Mouse (Mus musculus) kidney, adult 2 months (tissue): ENCODE data around the gene Hoxc4. TPM values are rescaled to one million over a fixed set of nuclear protein-coding genes. Genes with fewer than 3 reads are reported as not detected.
A peak's percentile ranks its signal among the peaks of the same experiment; 100 is the strongest.

Source experiments
- DNase-seq: peaks from one replicate; pipeline ENCODE4 v3.0.0; 2021
- H3K27ac ChIP-seq: fragments of 200-500 bp; 2 replicates; pipeline ENCODE4 v1.5.1; 2012; ENCODE audit warnings: low read depth, low read length, control low read depth, inconsistent platforms; ENCODE audit not compliant: insufficient read depth
- H3K27me3 ChIP-seq: fragments of 200-500 bp; replicated peaks from 2 replicates; pipeline ENCODE4 v1.6.1; 2012; ENCODE audit warnings: mild to moderate bottlenecking, moderate library complexity, low read length, inconsistent platforms; ENCODE audit not compliant: control insufficient read depth, insufficient read depth
- H3K36me3 ChIP-seq: fragments of 200-500 bp; 2 replicates; pipeline ENCODE4 v1.6.1; 2012; ENCODE audit warnings: mild to moderate bottlenecking, moderate library complexity, low read length, inconsistent platforms; ENCODE audit not compliant: control insufficient read depth, insufficient read depth
- H3K4me1 ChIP-seq: fragments of 200-500 bp; 2 replicates; pipeline ENCODE4 v1.6.1; 2011; ENCODE audit warnings: low read length; ENCODE audit not compliant: control insufficient read depth, insufficient read depth
- H3K4me3 ChIP-seq: fragments of 200-500 bp; 2 replicates; pipeline ENCODE4 v1.5.1; 2011; ENCODE audit warnings: mild to moderate bottlenecking, low read depth, low read length, control low read depth; ENCODE audit not compliant: insufficient read depth
- CTCF ChIP-seq: fragments of 200-500 bp; conservative IDR thresholded peaks from 2 replicates; pipeline ENCODE4 v1.5.1; 2011; ENCODE audit warnings: low read depth, mild to moderate bottlenecking, control low read depth, low read length, moderate library complexity, mixed read lengths; ENCODE audit not compliant: insufficient read depth, insufficient read length
- POLR2A ChIP-seq: fragments of 200-500 bp; IDR thresholded peaks from one replicate; pipeline ENCODE4 v1.6.1; 2011; ENCODE audit warnings: low read depth, low read length, control low read depth
- WGBS: fragments of 180-500 bp; shearing (Covaris S2); methylation state at CpG from one replicate; pipeline ENCODE4 v1.1.7; 2018; 5-methylcytosine and 5-hydroxymethylcytosine counted together
- polyA plus RNA-seq: library from polyadenylated mRNA; depleted of rRNA; stranded (reverse); fragments of >200 nt; gene quantifications from 2 replicates; pipeline ENCODE4 v1.2.3, GENCODE M21; 2012

Hoxc4 gene
- polyA plus RNA-seq, 1 experiment = 2.5 TPM

DNA sequence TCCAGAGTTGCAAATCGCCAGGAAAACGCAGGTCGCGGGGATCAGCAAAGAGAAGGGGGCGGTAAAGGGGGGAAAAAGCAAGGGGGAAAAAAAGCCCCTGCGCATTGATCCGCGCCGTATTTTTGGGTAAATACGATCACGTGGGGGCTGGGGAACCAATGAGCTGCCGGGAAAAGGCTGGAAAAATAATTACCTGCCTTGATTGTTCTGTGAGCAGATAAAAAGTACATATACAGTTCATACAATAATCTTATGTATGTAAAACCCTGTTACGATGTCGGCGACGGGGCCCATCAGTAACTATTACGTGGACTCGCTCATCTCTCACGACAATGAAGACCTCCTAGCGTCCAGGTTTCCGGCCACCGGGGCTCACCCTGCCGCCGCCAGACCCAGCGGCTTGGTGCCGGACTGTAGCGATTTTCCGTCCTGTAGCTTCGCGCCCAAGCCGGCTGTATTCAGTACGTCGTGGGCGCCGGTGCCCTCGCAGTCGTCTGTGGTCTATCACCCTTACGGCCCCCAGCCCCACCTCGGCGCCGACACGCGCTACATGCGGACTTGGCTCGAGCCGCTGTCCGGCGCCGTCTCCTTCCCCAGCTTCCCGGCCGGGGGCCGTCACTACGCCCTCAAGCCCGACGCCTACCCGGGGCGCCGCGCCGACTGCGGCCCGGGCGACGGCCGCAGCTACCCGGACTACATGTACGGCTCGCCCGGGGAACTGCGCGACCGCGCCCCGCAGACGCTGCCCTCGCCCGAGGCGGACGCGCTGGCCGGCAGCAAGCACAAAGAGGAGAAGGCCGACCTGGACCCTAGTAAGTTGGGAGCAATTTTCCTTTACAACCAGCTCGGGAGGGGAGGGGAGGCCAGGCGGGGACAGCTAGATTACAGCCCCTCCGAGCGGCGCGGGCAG lies 37.1 kb upstream of the Hoxc4 start:
- TF ChIP-seq CTCF (no peak), POLR2A (no peak)
- Histone ChIP-seq H3K4me3 (peak overlapping the region; percentile 84), H3K27ac (peak overlapping the region; percentile 66), H3K27me3 (no peaks in the 10 kb centered on the region), H3K4me1 (peaks cover 11% of the 10 kb centered on the region), H3K36me3 (no peaks in the 10 kb centered on the region)
- peak; percentile 72 for DNase-seq
- WGBS = 2% methylated on average over 88 of the region's 88 CpGs

DNA sequence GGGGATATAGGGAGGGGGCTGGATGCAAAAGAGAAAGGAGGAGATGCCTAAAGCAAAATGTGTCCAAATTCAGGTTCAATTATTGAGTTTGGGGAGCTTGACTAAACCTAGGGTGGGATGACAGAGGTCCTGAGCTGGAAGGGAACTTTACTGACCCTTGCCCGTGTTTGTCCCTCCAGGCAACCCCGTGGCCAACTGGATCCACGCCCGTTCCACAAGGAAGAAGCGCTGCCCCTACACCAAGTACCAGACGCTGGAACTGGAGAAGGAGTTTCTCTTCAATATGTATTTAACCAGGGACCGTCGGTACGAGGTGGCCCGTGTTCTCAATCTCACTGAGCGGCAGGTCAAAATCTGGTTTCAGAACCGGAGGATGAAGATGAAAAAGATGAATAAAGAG lies 35.0 kb upstream of the Hoxc4 start:
- Histone ChIP-seq H3K4me1 (peaks cover 4% of the 10 kb centered on the region; the same call in 1 of the 2 replicates), H3K27ac (0 out of 2 replicates have a peak overlapping the region, but pooled peaks have one; percentile 3)
- no peak for DNase-seq

DNA sequence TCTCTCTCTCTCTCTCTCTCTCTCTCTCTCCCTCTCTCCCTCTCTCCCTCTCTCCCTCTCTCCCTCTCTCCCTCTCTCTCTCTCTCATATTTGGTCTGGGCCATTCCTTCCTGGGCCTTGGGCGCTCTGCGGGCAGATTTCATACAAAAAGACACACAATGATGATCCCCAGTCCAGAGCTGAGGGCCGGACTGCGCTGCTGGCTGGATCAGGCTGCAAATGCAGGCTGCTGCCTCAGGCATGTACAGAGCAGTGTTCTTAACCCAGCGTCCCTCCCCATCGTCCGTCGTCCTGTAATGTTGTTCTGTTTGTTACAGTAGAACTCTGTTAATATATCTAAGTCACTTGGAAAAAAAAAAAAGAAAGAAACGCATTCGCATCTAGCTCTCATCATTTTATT lies 34.2 kb upstream of the Hoxc4 start:
- no peak for DNase-seq
- TF ChIP-seq POLR2A = no peak
- no peak for TF ChIP-seq CTCF
- Histone ChIP-seq H3K4me1 (peaks cover 2% of the 10 kb centered on the region; the same call in 1 of the 2 replicates), H3K27ac (no peak overlapping the region), H3K4me3 (no peak overlapping the region), H3K27me3 (no peaks in the 10 kb centered on the region), H3K36me3 (no peaks in the 10 kb centered on the region)
- WGBS = 42% methylated on average over 10 of the region's 10 CpGs

More for the DNA sequence above, 35.0 kb upstream of the Hoxc4 start:
- H3K36me3 ChIP-seq = no peaks in the 10 kb centered on the region
- 48% methylated on average over 12 of the region's 12 CpGs for WGBS
- no peak for TF ChIP-seq POLR2A
- TF ChIP-seq CTCF = no peak
- no peak overlapping the region for H3K4me3 ChIP-seq
- H3K27me3 ChIP-seq = no peaks in the 10 kb centered on the region

DNA sequence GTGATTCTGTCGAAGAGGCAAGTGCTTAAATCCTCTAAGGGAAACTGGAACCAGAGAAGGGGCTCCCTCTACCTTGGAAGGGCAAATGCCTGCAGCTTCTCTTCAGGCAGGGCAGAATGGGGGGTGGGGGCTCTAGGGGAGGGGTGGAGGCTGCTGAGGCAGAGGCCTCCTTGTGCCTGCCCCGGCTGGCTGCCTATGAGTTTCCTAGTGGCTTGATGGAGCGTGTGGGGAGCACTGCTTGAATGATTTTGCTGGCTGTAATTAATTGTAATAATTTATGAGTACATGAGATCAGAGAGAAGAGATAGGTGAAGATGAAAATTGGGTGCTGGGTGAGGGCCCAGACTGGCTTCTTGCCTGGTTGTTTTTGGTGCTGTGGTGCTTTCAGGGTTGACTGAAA lies 33.8 kb upstream of the Hoxc4 start:
- H3K27ac ChIP-seq = no peak overlapping the region
- no peaks in the 10 kb centered on the region for H3K27me3 ChIP-seq
- no peaks in the 10 kb centered on the region for H3K36me3 ChIP-seq
- WGBS = 42% methylated on average over 3 of the region's 3 CpGs
- peaks cover 2% of the 10 kb centered on the region; the same call in 1 of the 2 replicates for H3K4me1 ChIP-seq
- no peak for DNase-seq
- no peak overlapping the region for H3K4me3 ChIP-seq
- TF ChIP-seq CTCF (no peak), POLR2A (no peak)

DNA sequence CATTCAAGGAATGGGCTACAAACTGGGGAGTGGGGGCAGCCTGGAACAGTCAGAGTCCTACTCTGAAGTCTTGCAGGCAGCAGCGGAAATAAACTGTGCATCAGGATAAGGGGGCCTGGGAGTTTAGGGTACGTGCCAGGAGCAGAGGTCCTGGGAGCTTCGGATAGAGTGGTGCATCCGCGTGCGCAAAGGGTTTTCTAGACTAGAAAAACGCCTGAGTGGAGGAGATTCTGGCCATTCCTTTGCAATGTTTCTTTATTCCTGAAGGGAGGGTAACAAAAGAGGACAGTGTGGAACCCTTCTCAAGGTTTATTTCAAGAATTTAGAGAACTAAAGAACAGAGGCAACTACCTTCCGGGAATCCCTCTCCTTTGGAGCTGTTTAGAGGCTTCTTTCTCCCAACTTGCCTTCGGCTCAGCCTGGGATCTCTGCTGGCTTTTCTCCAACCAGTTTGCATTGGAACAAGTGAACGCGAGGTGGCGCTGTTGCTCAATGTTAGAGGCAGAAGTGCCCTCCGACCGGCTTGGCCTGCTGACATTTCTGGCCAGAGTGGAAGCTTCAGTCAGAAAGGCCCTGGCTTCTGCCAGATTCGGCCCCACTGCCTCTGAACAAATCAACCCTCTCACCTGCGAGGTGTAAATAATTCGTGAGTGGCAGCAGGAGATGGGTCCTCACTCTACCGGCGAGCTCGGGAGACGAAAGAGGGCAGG lies 31.5 kb upstream of the Hoxc4 start:
- 0 out of 2 replicates have a peak, but pooled peaks cover 2% of the 10 kb centered on the region for H3K4me1 ChIP-seq
- WGBS = 17% methylated on average over 21 of the region's 21 CpGs
- DNase-seq = peak; percentile 96
- no peak overlapping the region for H3K27ac ChIP-seq
- no peaks in the 10 kb centered on the region for H3K27me3 ChIP-seq
- H3K4me3 ChIP-seq = no peak overlapping the region
- no peak for TF ChIP-seq POLR2A
- peak; percentile 98 for TF ChIP-seq CTCF
- H3K36me3 ChIP-seq = no peaks in the 10 kb centered on the region

DNA sequence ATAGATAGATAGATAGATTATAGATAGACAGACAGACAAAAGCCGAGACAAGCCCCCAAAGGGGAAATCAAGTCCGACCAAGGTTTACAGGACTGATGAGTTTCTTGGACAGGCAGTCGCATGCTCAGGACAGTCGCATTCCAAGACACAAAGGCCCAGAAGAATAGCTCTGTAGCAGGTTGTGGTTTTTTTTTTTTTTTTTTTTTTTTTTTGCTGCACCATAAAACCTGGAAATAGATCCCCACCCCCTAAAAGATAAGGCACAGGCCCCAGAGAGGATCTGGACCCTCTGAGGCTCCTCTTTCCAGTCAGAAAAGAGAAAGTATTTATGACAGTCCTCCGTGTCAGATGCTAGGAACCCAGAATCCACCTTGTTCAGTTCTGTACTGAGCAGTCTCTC lies 30.7 kb upstream of the Hoxc4 start:
- Histone ChIP-seq H3K27me3 (no peaks in the 10 kb centered on the region), H3K27ac (no peak overlapping the region), H3K4me1 (0 out of 2 replicates have a peak, but pooled peaks cover 2% of the 10 kb centered on the region), H3K4me3 (no peak overlapping the region), H3K36me3 (no peaks in the 10 kb centered on the region)
- no peak for DNase-seq
- 83% methylated on average over 5 of the region's 5 CpGs for WGBS
- TF ChIP-seq POLR2A (no peak), CTCF (no peak)
